Mouse (Mus musculus) midbrain, embryonic 11.5 days (tissue): ENCODE results near the gene Padi2. TPM values are rescaled to one million over a fixed set of nuclear protein-coding genes. Genes with fewer than 3 reads are reported as not detected.

Source experiments
- ATAC-seq: fragments of 200-750 bp; cut with Nextera tagmentation; 2 replicates; pipeline ENCODE4 v1.8.0; 2017; ENCODE audit warnings: moderate TSS enrichment, moderate library complexity; ENCODE audit not compliant: low FRiP score
- DNase-seq: peaks from one replicate; pipeline ENCODE4 v3.0.0; 2015; ENCODE audit warnings: low spot score; ENCODE audit errors: missing footprints
- H3K27ac ChIP-seq: fragments of 300-500 bp; sonication (generic); 2 replicates; pipeline ENCODE4 v1.5.1; 2014; ENCODE audit warnings: low read depth, low read length
- H3K27me3 ChIP-seq: fragments of 300-500 bp; sonication (generic); 2 replicates; pipeline ENCODE4 v1.6.1; 2014; ENCODE audit warnings: mild to moderate bottlenecking, low read length, moderate library complexity, mixed read lengths; ENCODE audit not compliant: control insufficient read depth, insufficient read depth
- H3K36me3 ChIP-seq: fragments of 300-500 bp; sonication (generic); 2 replicates; pipeline ENCODE4 v1.6.1; 2014; ENCODE audit warnings: mild to moderate bottlenecking, low read length, moderate library complexity, mixed read lengths; ENCODE audit not compliant: control insufficient read depth, insufficient read depth
- H3K4me1 ChIP-seq: fragments of 300-500 bp; sonication (generic); 2 replicates; pipeline ENCODE4 v1.6.1; 2014; ENCODE audit warnings: low read length; ENCODE audit not compliant: control insufficient read depth, insufficient read depth
- H3K4me2 ChIP-seq: fragments of 300-500 bp; sonication (generic); 2 replicates; pipeline ENCODE4 v1.6.1; 2014; ENCODE audit warnings: mild to moderate bottlenecking, moderate library complexity
- H3K4me3 ChIP-seq: fragments of 300-500 bp; sonication (generic); 2 replicates; pipeline ENCODE4 v1.5.1; 2014; ENCODE audit warnings: low read depth, low read length
- H3K9ac ChIP-seq: fragments of 300-500 bp; sonication (generic); 2 replicates; pipeline ENCODE4 v1.6.1; 2014; ENCODE audit warnings: low read length
- H3K9me3 ChIP-seq: fragments of 300-500 bp; sonication (generic); 2 replicates; pipeline ENCODE4 v1.6.1; 2016; ENCODE audit warnings: low read length; ENCODE audit not compliant: control insufficient read depth
- WGBS: fragments of 180-500 bp; shearing (Covaris S2); extraction: QIAGEN DNeasy Blood & Tissue Kit; methylation state at CpG from one replicate; pipeline ENCODE4 v1.1.7; 2014; 5-methylcytosine and 5-hydroxymethylcytosine counted together
- polyA plus RNA-seq: library from polyadenylated mRNA; unstranded; fragments of >200 nt; fragmentation: Nextera tagmentation; extraction: Ambion mirVana; gene quantifications from 2 replicates; pipeline ENCODE4 v1.2.1, GENCODE M21; 2014

Gene Padi2
- polyA plus RNA-seq, 1 experiment from 2014 or later = 0.49 TPM

DNA sequence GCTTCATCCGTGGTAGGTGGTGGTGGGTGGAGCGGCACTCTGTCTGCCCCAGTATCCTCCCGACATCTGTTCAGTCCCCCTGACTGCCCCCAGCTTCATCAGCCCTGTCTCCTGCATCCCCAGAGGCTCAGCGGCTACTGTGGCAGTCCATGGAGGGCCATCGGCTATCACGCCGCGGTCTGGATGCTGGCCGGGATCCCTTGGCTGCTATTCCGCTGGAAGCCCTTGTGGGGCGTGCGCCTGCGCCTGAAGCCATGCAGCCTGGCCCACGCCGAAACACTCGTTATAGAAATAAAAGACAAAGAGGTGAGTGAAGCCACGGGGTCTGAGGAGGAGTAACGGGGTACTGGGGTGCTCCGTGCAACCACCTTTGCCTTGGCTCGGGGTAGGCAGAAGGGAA, 86.1 kb downstream of the Padi2 start:
- peaks cover 19% of the 10 kb centered on the region; the same call in 1 of the 2 replicates for H3K36me3 ChIP-seq
- DNase-seq (no peak), ATAC-seq (no peak)
- 88% methylated on average over 20 of the region's 20 CpGs for WGBS
- H3K4me1 ChIP-seq = peaks cover 5% of the 10 kb centered on the region
- no peaks in the 10 kb centered on the region for H3K27me3 ChIP-seq
- no peak overlapping the region for H3K27ac ChIP-seq
- no peak overlapping the region for H3K4me3 ChIP-seq
- H3K9me3 ChIP-seq = no peaks in the 10 kb centered on the region
- no peak overlapping the region for H3K4me2 ChIP-seq
- H3K9ac ChIP-seq = no peak overlapping the region

DNA sequence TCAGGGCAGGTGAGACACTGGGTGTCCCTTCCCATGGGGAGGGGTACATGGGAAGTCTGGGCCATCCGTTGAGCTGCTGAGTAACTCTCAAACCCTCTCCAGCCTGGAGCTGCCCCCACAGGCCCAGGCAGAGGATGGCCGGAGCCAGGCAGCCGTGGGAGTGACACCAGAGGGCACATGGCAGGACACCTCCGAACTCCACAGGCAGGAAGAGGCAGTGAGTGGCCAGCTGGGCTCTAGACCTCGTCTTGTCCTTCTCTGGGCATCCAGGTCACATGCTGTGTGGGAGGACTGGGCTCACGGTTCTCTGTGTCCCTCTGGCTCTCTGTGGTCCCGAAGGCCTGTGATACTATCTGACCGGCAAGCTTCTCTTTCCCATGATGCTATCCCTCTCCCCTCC, 87.7 kb downstream of the Padi2 start:
- H3K4me3 ChIP-seq = no peak overlapping the region
- no peak for ATAC-seq
- 89% methylated on average over 8 of the region's 8 CpGs for WGBS

DNA sequence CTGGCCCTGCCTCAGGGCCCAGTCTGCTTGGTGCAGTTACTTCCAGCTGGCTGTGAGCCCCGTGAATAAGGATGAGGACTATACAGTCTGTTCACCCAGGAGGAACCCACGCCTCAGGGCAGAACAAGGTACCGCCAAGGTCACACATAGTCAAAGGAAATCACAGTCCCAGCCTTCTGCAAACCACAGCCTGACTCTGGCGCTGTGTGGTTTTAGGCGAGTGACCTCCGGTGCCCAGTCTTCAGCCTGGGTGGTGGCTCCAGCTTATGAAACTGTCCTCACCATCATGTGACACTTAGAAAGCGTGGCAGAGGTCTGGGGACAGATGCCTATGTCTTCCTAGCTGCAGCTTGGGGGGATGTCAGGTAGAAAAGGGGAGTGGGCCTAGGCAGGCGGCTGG, 89.7 kb downstream of the Padi2 start:
- H3K27ac ChIP-seq = no peak overlapping the region
- H3K27me3 ChIP-seq = no peaks in the 10 kb centered on the region
- DNase-seq (no peak), ATAC-seq (no peak)
- 87% methylated on average over 8 of the region's 8 CpGs for WGBS
- no peaks in the 10 kb centered on the region for H3K4me1 ChIP-seq
- no peak overlapping the region for H3K4me3 ChIP-seq
- H3K36me3 ChIP-seq = peaks cover 25% of the 10 kb centered on the region
- H3K9ac ChIP-seq = no peak overlapping the region
- no peaks in the 10 kb centered on the region for H3K9me3 ChIP-seq
- H3K4me2 ChIP-seq = no peak overlapping the region

More for the DNA sequence above, 87.7 kb downstream of the Padi2 start:
- H3K36me3 ChIP-seq = peaks cover 22% of the 10 kb centered on the region; the same call in 1 of the 2 replicates
- H3K9ac ChIP-seq = no peak overlapping the region
- DNase-seq = no peak
- H3K27ac ChIP-seq = no peak overlapping the region
- no peaks in the 10 kb centered on the region; the same call in 1 of the 2 replicates for H3K4me1 ChIP-seq
- no peaks in the 10 kb centered on the region for H3K9me3 ChIP-seq
- H3K4me2 ChIP-seq = no peak overlapping the region
- no peaks in the 10 kb centered on the region for H3K27me3 ChIP-seq

DNA sequence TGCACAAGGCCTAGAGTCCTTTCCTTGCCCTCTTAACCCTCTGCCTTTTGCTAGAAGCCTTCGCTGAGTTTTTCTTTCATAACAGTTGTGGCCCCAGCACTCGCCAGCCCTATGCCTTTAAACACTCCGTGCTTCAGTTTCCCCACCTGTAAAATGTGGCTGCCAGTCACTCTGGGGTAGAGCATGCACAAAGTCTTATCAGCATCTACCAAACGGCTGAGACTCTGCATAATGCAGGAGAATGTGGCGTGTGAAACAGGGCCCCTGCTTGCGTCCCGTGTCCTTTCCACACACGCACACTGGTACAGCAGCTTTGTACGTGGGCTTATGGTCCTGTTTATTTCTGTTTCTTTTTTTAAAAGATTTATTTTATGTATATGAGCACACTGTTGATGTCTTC, 90.7 kb downstream of the Padi2 start:
- ATAC-seq = no peak
- 94% methylated on average over 9 of the region's 9 CpGs for WGBS

More for the DNA sequence above, 90.7 kb downstream of the Padi2 start:
- no peaks in the 10 kb centered on the region for H3K27me3 ChIP-seq
- H3K27ac ChIP-seq = no peak overlapping the region
- H3K9me3 ChIP-seq = no peaks in the 10 kb centered on the region
- H3K4me1 ChIP-seq = no peaks in the 10 kb centered on the region
- H3K36me3 ChIP-seq = peaks cover 30% of the 10 kb centered on the region
- no peak overlapping the region for H3K9ac ChIP-seq
- no peak for DNase-seq
- no peak overlapping the region for H3K4me2 ChIP-seq
- H3K4me3 ChIP-seq = no peak overlapping the region

Other genes starting within 250 kb of the Padi2 start
- gene Arhgef10l, start 240.3 kb upstream of the Padi2 start, polyA plus RNA-seq = 17.6 and 18.5 TPM in 2 replicates
- 54.1 and 70.1 TPM in 2 replicates for gene Rcc2, start 205.8 kb upstream of the Padi2 start, polyA plus RNA-seq
- gene Padi6, start 163.7 kb upstream of the Padi2 start, polyA plus RNA-seq = 0.15 TPM in 1 of 2 replicates, not detected in the other
- gene Padi4, start 132.1 kb upstream of the Padi2 start, polyA plus RNA-seq = 0.26 and 0.27 TPM in 2 replicates
- gene Padi3, start 95.7 kb upstream of the Padi2 start, polyA plus RNA-seq = 0.06 TPM in 1 of 2 replicates, not detected in the other
- gene Padi1, start 60.6 kb upstream of the Padi2 start, polyA plus RNA-seq = 0.04 and 0.07 TPM in 2 replicates
- 411 and 422 TPM in 2 replicates for gene Sdhb, start 54.9 kb downstream of the Padi2 start, polyA plus RNA-seq
- 28.5 and 33.4 TPM in 2 replicates for gene Atp13a2, start 80.5 kb downstream of the Padi2 start, polyA plus RNA-seq
- gene Mfap2, start 104.1 kb downstream of the Padi2 start, polyA plus RNA-seq = 250 and 254 TPM in 2 replicates
- gene Crocc, start 154.2 kb downstream of the Padi2 start, polyA plus RNA-seq = 6.3 and 8.3 TPM in 2 replicates
- gene Necap2, start 172.0 kb downstream of the Padi2 start, polyA plus RNA-seq = 40.0 and 43.5 TPM in 2 replicates
- gene Spata21, start 182.0 kb downstream of the Padi2 start, polyA plus RNA-seq = not detected in 2 replicates
- gene Szrd1, start 233.4 kb downstream of the Padi2 start, polyA plus RNA-seq = 33.9 and 34.5 TPM in 2 replicates
- gene Fbxo42, start 241.6 kb downstream of the Padi2 start, polyA plus RNA-seq = 22.4 and 23.8 TPM in 2 replicates